Comparison of ENCODE assay signal across 14 mouse cellular contexts in the genomic region with DNA sequence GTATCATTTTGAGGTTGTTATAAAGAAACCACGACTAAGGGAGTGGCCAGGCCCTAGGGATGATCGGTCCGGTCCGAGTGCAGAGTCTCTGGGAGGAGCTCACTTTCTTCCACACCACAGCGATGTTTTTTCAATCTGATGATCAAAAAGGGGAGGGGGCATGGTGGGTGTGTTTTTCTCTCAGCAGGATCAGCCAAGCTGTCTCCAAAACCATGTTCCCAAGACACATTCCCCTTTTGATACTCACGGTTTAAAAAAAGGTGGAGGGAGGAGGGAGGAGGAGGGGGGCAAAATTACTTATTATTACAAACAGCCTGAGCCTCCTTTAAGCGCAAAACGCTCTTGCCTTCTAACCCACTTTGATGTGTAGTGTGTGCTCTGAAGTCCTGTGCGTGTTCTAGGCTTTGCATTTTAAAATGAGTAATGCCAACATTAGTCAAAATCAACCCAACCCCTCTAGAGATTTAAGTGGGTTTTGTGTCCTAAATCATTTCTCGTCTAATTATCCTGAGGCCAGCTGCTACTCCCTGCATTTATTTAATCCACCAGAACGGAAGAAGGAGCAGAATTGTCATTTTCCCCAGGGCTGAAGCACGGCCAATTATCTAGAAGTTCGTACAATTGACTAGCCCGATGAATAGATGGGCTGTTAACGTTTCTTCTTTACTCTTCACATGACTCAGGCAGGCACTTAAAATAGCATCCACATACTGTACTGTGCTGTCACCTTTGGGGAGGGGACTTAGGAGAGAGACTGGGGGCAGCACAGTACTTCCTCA.
DNase-seq lines count a peak whose midpoint lies in the region; ATAC-seq lines count a peak whose summit lies in the region.
"Had no signal": no experiment of that assay in that cellular context is flagged by ENCODE, and none has a peak within 500 bp of the region (broad histone marks: within the 10 kb centered on the region; RNA-seq: fewer than 3 reads in every experiment).

No protein-coding gene starts in this region.

- no peaks in the 10 kb centered on the region for H3K36me3 ChIP-seq in forebrain, embryonic 10.5 days (replicated peaks)

- no peak overlapping the region; the same call in 1 of the 2 replicates for H3K4me3 ChIP-seq in forebrain, embryonic 10.5 days

- H3K27me3 ChIP-seq in forebrain, embryonic 10.5 days (ENCODE audit: poor library complexity, severe bottlenecking), result no peaks in the 10 kb centered on the region

- 38% methylated on average over 15 of the region's 15 CpGs for WGBS in forebrain, embryonic 10.5 days

- peak; percentile 15 for DNase-seq in left cerebral cortex, postnatal 4 days
- DNase-seq in left cerebral cortex, adult 18-20 months (ENCODE audit: low spot score in 2 of 2), result no peak
- DNase-seq in forebrain, embryonic 10.5 days (ENCODE audit: extremely low spot score, low spot score), result no peak
- DNase-seq in mesoderm, embryonic 11.5 days (ENCODE audit: low read depth, low spot score), result peak; percentile 33
- DNase-seq in retina, embryonic 14.5 days (ENCODE audit: low spot score), result peak; percentile 64
- DNase-seq in gastrocnemius, postnatal 4 days (ENCODE audit: low spot score in 2 of 2), result no peak
- no peak for DNase-seq in layer of hippocampus, postnatal 14 days (ENCODE audit: low spot score in 2 of 2)
- DNase-seq: adrenal gland, postnatal 10 days; cerebellum, postnatal 36 days; gastrocnemius, postnatal 36 days; kidney, adult 2 months; layer of hippocampus, postnatal 36 days; thymus, postnatal 4 days had no signal

- H3K27ac ChIP-seq in forebrain, embryonic 10.5 days, result peak overlapping the region; percentile 66; the same call in 1 of the 2 replicates

- ATAC-seq in megakaryocyte-erythroid progenitor cell, adult 5-6 weeks (replicated peaks; ENCODE audit: low FRiP score, low TSS enrichment, poor library complexity, severe bottlenecking), result no peak

- intact Hi-C loops in left cerebral cortex, postnatal 4 days (cut with DNase I), result no loop called here

- no peaks in the 10 kb centered on the region for H3K9me3 ChIP-seq in forebrain, embryonic 10.5 days

- peaks cover 22% of the 10 kb centered on the region for H3K4me1 ChIP-seq in forebrain, embryonic 10.5 days

Comparison
In these comparisons a context has a peak if more than half of its experiments do, and no peak if none do; other contexts are left out.
1. DNase-seq: peak in left cerebral cortex, postnatal 4 days (single experiment), mesoderm, embryonic 11.5 days (single experiment) and retina, embryonic 14.5 days (single experiment); none in left cerebral cortex, adult 18-20 months (0 of 2), forebrain, embryonic 10.5 days (single experiment), gastrocnemius, postnatal 4 days (0 of 2) and layer of hippocampus, postnatal 14 days (0 of 2).